Mouse (Mus musculus) ES-E14 (cell line): ENCODE data around the gene Fer. TPM values are rescaled to one million over a fixed set of nuclear protein-coding genes. Genes with fewer than 3 reads are reported as not detected.

Experiments
- DNase-seq: peaks from one replicate; pipeline ENCODE4 v3.0.0-alpha.2; 2013; ENCODE audit warnings: low read depth, low spot score
- H3K27ac ChIP-seq: 2 replicates; pipeline ENCODE4 v1.5.1; 2012; ENCODE audit warnings: low read depth, mild to moderate bottlenecking, low read length, moderate library complexity, mixed read lengths; ENCODE audit not compliant: poor library complexity, insufficient read depth, severe bottlenecking
- H3K36me3 ChIP-seq: 2 replicates; pipeline ENCODE4 v1.6.1; 2012; ENCODE audit warnings: mild to moderate bottlenecking, low read length, moderate library complexity, mixed read lengths; ENCODE audit not compliant: control insufficient read depth, poor library complexity, insufficient read depth, severe bottlenecking
- H3K4me1 ChIP-seq, 2 experiments: fragments of 150-350 bp in 1 of 2; sonication (generic) in 1 of 2; 2 replicates each; pipeline ENCODE4 v1.6.1; 2012; ENCODE audit warnings: low read length in 2 of 2, mild to moderate bottlenecking in 1 of 2, mixed read lengths in 1 of 2; ENCODE audit not compliant: control insufficient read depth in 2 of 2, insufficient read depth in 2 of 2, poor library complexity in 1 of 2
- H3K4me3 ChIP-seq, 2 experiments: fragments of 150-350 bp in 1 of 2; sonication (generic) in 1 of 2; 2 replicates each; pipeline ENCODE4 v1.5.1; 2012; ENCODE audit warnings: low read length in 2 of 2, low read depth in 1 of 2, mild to moderate bottlenecking in 1 of 2, mixed read lengths in 1 of 2; ENCODE audit not compliant: insufficient read depth in 1 of 2, poor library complexity in 1 of 2, severe bottlenecking in 1 of 2
- H3K9ac ChIP-seq: 2 replicates; pipeline ENCODE4 v1.6.1; 2012; ENCODE audit warnings: low read depth, mild to moderate bottlenecking, low read length, mixed read lengths; ENCODE audit not compliant: poor library complexity, insufficient read depth, severe bottlenecking
- H3K9me3 ChIP-seq: fragments of 150-350 bp; sonication (generic); 2 replicates; pipeline ENCODE4 v1.6.1; 2012; ENCODE audit warnings: low read depth, mild to moderate bottlenecking, low read length; ENCODE audit not compliant: control insufficient read depth, insufficient read depth
- CHD2 ChIP-seq: IDR thresholded peaks from 2 replicates; pipeline ENCODE4 v1.6.1; 2014; ENCODE audit warnings: mild to moderate bottlenecking, low read depth, low read length, inconsistent platforms
- HCFC1 ChIP-seq: IDR thresholded peaks from 2 replicates; pipeline ENCODE4 v1.6.1; 2012; ENCODE audit warnings: low read length, inconsistent platforms, borderline replicate concordance; ENCODE audit not compliant: insufficient read depth
- MAFK ChIP-seq: IDR thresholded peaks from 2 replicates; pipeline ENCODE4 v1.6.1; 2014; ENCODE audit warnings: mild to moderate bottlenecking, low read depth, low read length, inconsistent platforms; ENCODE audit not compliant: insufficient read depth
- ZC3H11A ChIP-seq: IDR thresholded peaks from 2 replicates; pipeline ENCODE4 v1.6.1; 2012; ENCODE audit warnings: low read depth, mild to moderate bottlenecking, inconsistent platforms, low read length, borderline replicate concordance
- ZNF384 ChIP-seq: IDR thresholded peaks from 2 replicates; pipeline ENCODE4 v1.6.1; 2012; ENCODE audit warnings: low read depth, low read length, inconsistent platforms
- in situ Hi-C, 2 experiments: fragments of 600-800 bp; cut with MboI; formaldehyde crosslinking; loops; one replicate each; pipeline ENCODE4 v1.15.1; 2025; ENCODE audit warnings: low sequenced_read_pairs in 2 of 2, inconsistent platforms in 1 of 2; ENCODE audit not compliant: unreplicated experiment in 2 of 2
- total RNA-seq: library from RNA; depleted of rRNA; stranded (reverse); fragments of 300-350 nt; gene quantifications from 2 replicates; pipeline ENCODE4 v1.2.3, GENCODE M21; 2012

Fer gene
- total RNA-seq, 1 experiment, result 14.2 TPM

- no peak overlapping the region for H3K27ac ChIP-seq
- H3K36me3 ChIP-seq, result peaks cover 9% of the 10 kb centered on the region; the same call in 1 of the 2 replicates
- TF ChIP-seq MAFK (no peak), HCFC1 (no peak), CHD2 (no peak), ZNF384 (no peak), ZC3H11A (no peak)
- in situ Hi-C loops, result no loop called here
- H3K9ac ChIP-seq, result no peak overlapping the region
- no peak overlapping the region for H3K4me3 ChIP-seq
- peaks cover 0 to 4% of the 10 kb centered on the region in 2 experiments; a peak in 2 of 4 replicates for H3K4me1 ChIP-seq
- no peaks in the 10 kb centered on the region for H3K9me3 ChIP-seq
- no peak for DNase-seq
Measured at GRCm38 (mm10) chr17:64138036-64138717, 275.3 kb downstream of the Fer start.

- in situ Hi-C loops, result no loop called here
- no peak overlapping the region for H3K27ac ChIP-seq
- H3K9me3 ChIP-seq, result no peaks in the 10 kb centered on the region
- peaks cover 0 to 2% of the 10 kb centered on the region in 2 experiments; a peak in 1 of 4 replicates for H3K4me1 ChIP-seq
- no peak overlapping the region for H3K4me3 ChIP-seq
- no peak for DNase-seq
- H3K36me3 ChIP-seq, result peaks cover 9% of the 10 kb centered on the region; the same call in 1 of the 2 replicates
- H3K9ac ChIP-seq, result no peak overlapping the region
- no peak for TF ChIP-seq CHD2
- TF ChIP-seq ZC3H11A, result no peak
- TF ChIP-seq HCFC1, result no peak
- no peak for TF ChIP-seq MAFK
- TF ChIP-seq ZNF384, result no peak
Measured at GRCm38 (mm10) chr17:64139231-64139915, 276.5 kb downstream of the Fer start.

- peaks cover 9% of the 10 kb centered on the region; the same call in 1 of the 2 replicates for H3K36me3 ChIP-seq
- no peak overlapping the region for H3K27ac ChIP-seq
- no peaks in the 10 kb centered on the region for H3K9me3 ChIP-seq
- no peak overlapping the region for H3K9ac ChIP-seq
- H3K4me3 ChIP-seq, result no peak overlapping the region
- in situ Hi-C loops, result no loop called here
- H3K4me1 ChIP-seq, result peaks cover 0 to 2% of the 10 kb centered on the region in 2 experiments; a peak in 1 of 4 replicates
- no peak for DNase-seq
- TF ChIP-seq CHD2 (no peak), ZNF384 (no peak), MAFK (no peak), ZC3H11A (no peak), HCFC1 (no peak)
Measured at GRCm38 (mm10) chr17:64140063-64140850, 277.4 kb downstream of the Fer start.

- DNase-seq, result no peak
- Histone ChIP-seq H3K27ac (peak overlapping the region; percentile 1; the same call in 1 of the 2 replicates), H3K9ac (no peak overlapping the region), H3K4me3 (no peak overlapping the region), H3K36me3 (peaks cover 9% of the 10 kb centered on the region; the same call in 1 of the 2 replicates), H3K9me3 (no peaks in the 10 kb centered on the region), H3K4me1 (no peaks in the 10 kb centered on the region)
- no peak for TF ChIP-seq ZC3H11A
- TF ChIP-seq ZNF384, result no peak
- no peak for TF ChIP-seq CHD2
- no peak for TF ChIP-seq MAFK
- no peak for TF ChIP-seq HCFC1
- in situ Hi-C loops, result no loop called here
Measured at GRCm38 (mm10) chr17:64141856-64142255, 279.0 kb downstream of the Fer start.
